29 mouse cellular contexts compared by ENCODE assay signal in the genomic region with DNA sequence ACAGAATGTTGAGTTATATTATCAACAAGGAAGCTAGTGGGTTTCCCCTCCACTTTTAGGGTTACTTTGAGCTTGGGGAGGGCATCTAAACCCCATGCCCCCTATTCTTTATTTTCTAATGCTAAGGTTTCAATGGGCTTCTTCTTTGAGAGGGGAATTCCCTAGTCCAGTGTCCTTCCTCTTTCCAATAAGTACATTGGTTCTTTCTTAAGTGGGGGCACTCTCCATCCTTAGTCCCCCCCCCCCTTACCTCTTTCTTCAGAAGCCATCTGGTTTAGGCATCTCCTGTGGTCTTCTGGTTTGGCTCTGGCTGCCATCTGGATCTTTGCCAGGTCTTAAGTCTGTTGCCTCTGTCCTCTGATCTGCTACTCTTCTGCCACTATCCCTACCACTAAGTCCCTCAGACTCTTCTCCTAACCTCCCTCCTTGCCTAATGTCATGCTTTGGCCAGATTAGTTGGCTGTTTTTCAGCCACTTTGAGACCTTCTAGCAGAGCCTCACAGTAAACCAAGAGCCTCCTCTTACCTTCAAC. TPM values are rescaled to one million over a fixed set of nuclear protein-coding genes. Genes with fewer than 3 reads are reported as not detected.
DNase-seq lines count a peak whose midpoint lies in the region; ATAC-seq and TF ChIP-seq lines count a peak whose summit lies in the region.
"Had no signal": no experiment of that assay in that cellular context is flagged by ENCODE, and none has a peak within 500 bp of the region (broad histone marks: within the 10 kb centered on the region; RNA-seq: fewer than 3 reads in every experiment).

No protein-coding gene starts in this region.

- DNase-seq in heart, adult 11 months = peak; percentile 2
- no peak for DNase-seq in heart, adult 2 months
- DNase-seq in 416B (ENCODE audit: low read depth) = peak; percentile 87
- peak; percentile 12 for DNase-seq in CH12.LX (ENCODE audit: extremely low read depth)
- DNase-seq in layer of hippocampus, adult 9-10 months (ENCODE audit: low spot score) = no peak
- DNase-seq in ovary, postnatal 14 days (ENCODE audit: low spot score) = no peak
- DNase-seq: adrenal gland, postnatal 10 days; adrenal gland, postnatal 36 days; cerebellum, adult 18-20 months; cerebellum, adult 9-11 months; embryo, embryonic 11 days; gastrocnemius, postnatal 10 days; gastrocnemius, postnatal 36 days; heart, adult 18-20 months; heart, postnatal 14 days; heart, postnatal 4 days had no signal

- H3K79me2 ChIP-seq in heart, adult 2 months (replicated peaks; ENCODE audit: control insufficient read depth, insufficient read depth, low read length) = no peaks in the 10 kb centered on the region
- no peaks in the 10 kb centered on the region for H3K79me2 ChIP-seq in CH12.LX (replicated peaks; ENCODE audit: control insufficient read depth, extremely low read depth, insufficient read depth, poor library complexity, severe bottlenecking)

- no peak overlapping the region for H3K4me2 ChIP-seq in CH12.LX (ENCODE audit: insufficient read depth, low read depth, poor library complexity, severe bottlenecking)
- H3K4me2 ChIP-seq: embryonic facial prominence, embryonic 13.5 days; forebrain, embryonic 12.5 days; forebrain, embryonic 15.5 days; heart, embryonic 13.5 days; hindbrain, embryonic 12.5 days; hindbrain, embryonic 15.5 days had no signal

- no peaks in the 10 kb centered on the region for H3K27me3 ChIP-seq in heart, adult 2 months (ENCODE audit: control insufficient read depth, insufficient read depth, low read length)
- H3K27me3 ChIP-seq in CH12.LX (replicated peaks) = no peaks in the 10 kb centered on the region
- H3K27me3 ChIP-seq: embryonic facial prominence, embryonic 13.5 days; forebrain, embryonic 12.5 days; forebrain, embryonic 15.5 days; heart, embryonic 13.5 days; hindbrain, embryonic 12.5 days; hindbrain, embryonic 15.5 days; Patski had no signal

- H3K27ac ChIP-seq in heart, adult 2 months = no peak overlapping the region
- H3K27ac ChIP-seq in CH12.LX (ENCODE audit: insufficient read depth, low read depth) = no peak overlapping the region
- H3K27ac ChIP-seq: embryonic facial prominence, embryonic 10.5 days; embryonic facial prominence, embryonic 13.5 days; forebrain, embryonic 12.5 days; forebrain, embryonic 15.5 days; heart, embryonic 10.5 days; heart, embryonic 13.5 days; hindbrain, embryonic 12.5 days; hindbrain, embryonic 15.5 days had no signal

- dilution Hi-C loops in CH12.LX (cut with MboI; ENCODE audit: extremely low pct_ligation_motif_present, extremely low pct_unique_long_range_greater_than_20kb, low sequenced_read_pairs) = no loop called here

- no peaks in the 10 kb centered on the region for H3K4me1 ChIP-seq in heart, adult 2 months (ENCODE audit: control insufficient read depth, insufficient read depth, low read length)
- peaks cover 2 to 14% of the 10 kb centered on the region in 2 experiments; a peak in 3 of 4 replicates for H3K4me1 ChIP-seq in CH12.LX (ENCODE audit: control insufficient read depth in 1 of 2, insufficient read depth in 2 of 2)
- H3K4me1 ChIP-seq: embryonic facial prominence, embryonic 10.5 days; embryonic facial prominence, embryonic 13.5 days; forebrain, embryonic 12.5 days; forebrain, embryonic 15.5 days; heart, embryonic 10.5 days; heart, embryonic 13.5 days; hindbrain, embryonic 12.5 days; hindbrain, embryonic 15.5 days had no signal

- no peak overlapping the region for H3K4me3 ChIP-seq in heart, adult 2 months
- no peak overlapping the region for H3K4me3 ChIP-seq in CH12.LX (replicated peaks in 1 of 3; ENCODE audit: low read depth in 2 of 3, low read length in 2 of 3, poor library complexity in 1 of 3)
- H3K4me3 ChIP-seq: embryonic facial prominence, embryonic 10.5 days; embryonic facial prominence, embryonic 13.5 days; erythroblast, embryonic 14.5 days; forebrain, embryonic 12.5 days; forebrain, embryonic 15.5 days; heart, embryonic 10.5 days; heart, embryonic 13.5 days; hindbrain, embryonic 12.5 days; hindbrain, embryonic 15.5 days had no signal

- no peak overlapping the region for H3K9ac ChIP-seq in heart, adult 2 months (ENCODE audit: low read depth, low read length)
- H3K9ac ChIP-seq in CH12.LX (ENCODE audit: insufficient read depth, low read depth) = no peak overlapping the region
- H3K9ac ChIP-seq: embryonic facial prominence, embryonic 13.5 days; forebrain, embryonic 12.5 days; forebrain, embryonic 15.5 days; heart, embryonic 13.5 days; hindbrain, embryonic 12.5 days; hindbrain, embryonic 15.5 days had no signal

- no peak for TF ChIP-seq EP300 in heart, adult 2 months (IDR thresholded peaks at IDR 0.05; ENCODE audit: insufficient read depth, low read depth, low read length)
- TF ChIP-seq EP300 in CH12.LX (IDR thresholded peaks at IDR 0.05; ENCODE audit: low read length) = no peak

- peak; percentile 89 to 92 for ATAC-seq in hematopoietic stem cell, adult 5-6 weeks (replicated peaks in 1 of 2; ENCODE audit: insufficient read depth in 1 of 2, low FRiP score in 2 of 2, low TSS enrichment in 1 of 2, low read depth in 1 of 2, poor library complexity in 2 of 2, severe bottlenecking in 2 of 2)
- no peak for ATAC-seq in frontal cortex, adult (ENCODE audit: low TSS enrichment)
- ATAC-seq: forebrain, embryonic 15.5 days; Patski had no signal

- intact Hi-C loops in heart, adult 2 months (cut with DNase I) = no loop called here

- H3K9me3 ChIP-seq in CH12.LX (replicated peaks; ENCODE audit: low read length) = no peaks in the 10 kb centered on the region
- H3K9me3 ChIP-seq: embryonic facial prominence, embryonic 10.5 days; embryonic facial prominence, embryonic 13.5 days; forebrain, embryonic 12.5 days; forebrain, embryonic 15.5 days; G1E; heart, embryonic 10.5 days; heart, embryonic 13.5 days; hindbrain, embryonic 12.5 days; hindbrain, embryonic 15.5 days had no signal

- TF ChIP-seq POLR2A in heart, adult 2 months (IDR thresholded peaks at IDR 0.05; ENCODE audit: insufficient read depth, low read depth, low read length) = no peak
- no peak for TF ChIP-seq POLR2A in CH12.LX (IDR thresholded peaks at IDR 0.05; ENCODE audit: low read depth, low read length)

- H3K36me3 ChIP-seq in heart, adult 2 months (ENCODE audit: control insufficient read depth, insufficient read depth, low read length) = no peaks in the 10 kb centered on the region
- no peaks in the 10 kb centered on the region for H3K36me3 ChIP-seq in CH12.LX (replicated peaks in 1 of 2; ENCODE audit: control insufficient read depth in 1 of 2, insufficient read depth in 1 of 2, low read length in 1 of 2)
- H3K36me3 ChIP-seq: embryonic facial prominence, embryonic 10.5 days; embryonic facial prominence, embryonic 13.5 days; forebrain, embryonic 12.5 days; forebrain, embryonic 15.5 days; G1E; heart, embryonic 10.5 days; heart, embryonic 13.5 days; hindbrain, embryonic 12.5 days; hindbrain, embryonic 15.5 days had no signal

- in situ Hi-C loops in CH12.LX (cut with MboI; ENCODE audit: low pct_ligation_motif_present, low pct_unique_long_range_greater_than_20kb, low sequenced_read_pairs) = loop anchor here (10.0 to 25.0 kb wide), 3 partner anchors 253 to 901 kb away; no protein-coding TSS in a partner anchor

- no peak for TF ChIP-seq RAD21 in CH12.LX (IDR thresholded peaks at IDR 0.05; ENCODE audit: low read depth, low read length)

- no peak for TF ChIP-seq CTCF in heart, adult 2 months (IDR thresholded peaks at IDR 0.05)
- no peak for TF ChIP-seq CTCF in CH12.LX (conservative IDR thresholded peaks at IDR 0.05 in 1 of 2, IDR thresholded peaks at IDR 0.05 in 1 of 2; ENCODE audit: low read depth in 2 of 2, low read length in 2 of 2)

TF ChIP-seq in CH12.LX, 34 proteins besides CTCF, POLR2A, EP300 and RAD21:
- TF ChIP-seq USF2 (conservative IDR thresholded peaks at IDR 0.05; ENCODE audit: low read depth, low read length) (no peak), POLR2AphosphoS2 (IDR thresholded peaks at IDR 0.05; ENCODE audit: low read depth, low read length) (no peak), MYC (IDR thresholded peaks at IDR 0.05; ENCODE audit: low read depth, low read length) (no peak)
TF ChIP-seq in CH12.LX: peak in this region for 0.

RNA-seq across cellular contexts. Expression of gene Mfap3l, which starts 21.0 kb away (rescaled TPM):
- total RNA-seq in heart, adult 2 months (2021) = 10 to 100 TPM; 11.8 to 14.0 TPM
- polyA plus RNA-seq in heart, adult 2 months (2012; rRNA removed) = 3.6 and 7.1 TPM in 2 replicates
- 0.29 and 0.98 TPM in 2 replicates for total RNA-seq in CH12.LX (2012; rRNA removed)
- total RNA-seq in CH12.LX (2014; rRNA removed) = 0.05 and 0.08 TPM in 2 replicates
- polyA plus RNA-seq in CH12.LX (2012; ENCODE audit: insufficient read length, low read depth) = 0.12 and 0.24 TPM in 2 replicates
- 1.1 and 2.2 TPM in 2 replicates for total RNA-seq in hematopoietic stem cell, adult 5-6 weeks (2017)
- polyA plus RNA-seq: erythroblast, embryonic 14.5 days; G1E had no signal

Comparison
In these comparisons a context has a peak if more than half of its experiments do, and no peak if none do; other contexts are left out.
1. DNase-seq: peak in heart, adult 11 months (single experiment), 416B (single experiment) and CH12.LX (single experiment); none in heart, adult 2 months (0 of 2), layer of hippocampus, adult 9-10 months (single experiment) and ovary, postnatal 14 days (single experiment).